Mouse (Mus musculus) right cerebral cortex, postnatal 10 days (tissue): ENCODE measurements around the gene Ntrk3.
A peak's percentile ranks its signal among the peaks of the same experiment; 100 is the strongest.

ENCODE experiments used
- DNase-seq, 2 experiments: peaks; one replicate each; pipeline ENCODE4 v3.0.0; 2021; ENCODE audit warnings: low spot score in 2 of 2

Gene Ntrk3

GRCm38 (mm10) chr7:78720989-78721816 is 16.6 kb downstream of the Ntrk3 start:
- DNase-seq: no peak

- no peak for DNase-seq
Observed at GRCm38 (mm10) chr7:78719795-78720460, 17.9 kb downstream of the Ntrk3 start.

- peak; percentile 55 to 79 for DNase-seq
Observed at GRCm38 (mm10) chr7:78719117-78719516, 18.7 kb downstream of the Ntrk3 start.

- DNase-seq: peak; percentile 82 to 91
Observed at GRCm38 (mm10) chr7:78718191-78718609, 19.6 kb downstream of the Ntrk3 start.

GRCm38 (mm10) chr7:78707708-78708107 is 30.1 kb downstream of the Ntrk3 start:
- no peak for DNase-seq

- no peak for DNase-seq
Observed at GRCm38 (mm10) chr7:78707122-78707521, 30.7 kb downstream of the Ntrk3 start.

- DNase-seq: no peak
Observed at GRCm38 (mm10) chr7:78702676-78703075, 35.1 kb downstream of the Ntrk3 start.

GRCm38 (mm10) chr7:78695200-78695599 is 42.6 kb downstream of the Ntrk3 start:
- no peak for DNase-seq

- DNase-seq: no peak
Observed at GRCm38 (mm10) chr7:78693148-78693547, 44.7 kb downstream of the Ntrk3 start.

GRCm38 (mm10) chr7:78690956-78691355 is 46.9 kb downstream of the Ntrk3 start:
- peak; percentile 46 to 56 for DNase-seq

GRCm38 (mm10) chr7:78684943-78685342 is 52.9 kb downstream of the Ntrk3 start:
- no peak for DNase-seq

GRCm38 (mm10) chr7:78680871-78681270 is 56.9 kb downstream of the Ntrk3 start:
- DNase-seq: peak; percentile 24 to 32

- no peak for DNase-seq
Observed at GRCm38 (mm10) chr7:78669407-78669806, 68.4 kb downstream of the Ntrk3 start.

GRCm38 (mm10) chr7:78668916-78669315 is 68.9 kb downstream of the Ntrk3 start:
- no peak for DNase-seq

GRCm38 (mm10) chr7:78668003-78668635 is 69.7 kb downstream of the Ntrk3 start:
- DNase-seq: no peak

- DNase-seq: peak; percentile 59 to 68
Observed at GRCm38 (mm10) chr7:78660832-78661231, 77.0 kb downstream of the Ntrk3 start.

GRCm38 (mm10) chr7:78659846-78660245 is 78.0 kb downstream of the Ntrk3 start:
- no peak for DNase-seq

GRCm38 (mm10) chr7:78658026-78658425 is 79.8 kb downstream of the Ntrk3 start:
- peak; percentile 26 to 31 for DNase-seq

GRCm38 (mm10) chr7:78656181-78656580 is 81.6 kb downstream of the Ntrk3 start:
- no peak for DNase-seq

- no peak for DNase-seq
Observed at GRCm38 (mm10) chr7:78653686-78654085, 84.1 kb downstream of the Ntrk3 start.

GRCm38 (mm10) chr7:78652296-78652695 is 85.5 kb downstream of the Ntrk3 start:
- no peak for DNase-seq

GRCm38 (mm10) chr7:78651540-78651939 is 86.3 kb downstream of the Ntrk3 start:
- no peak for DNase-seq

- DNase-seq: no peak
Observed at GRCm38 (mm10) chr7:78643667-78644066, 94.1 kb downstream of the Ntrk3 start.
